Mouse (Mus musculus) cerebellum, adult 11-12 months (tissue): ENCODE measurements around the gene Sumo3.

ENCODE experiments used
- DNase-seq: peaks from one replicate; pipeline ENCODE4 v3.0.0; 2022

Sumo3 gene

GRCm38 (mm10) chr10:77627497-77627896 is 21.6 kb downstream of the Sumo3 start:
- DNase-seq, result peak; percentile 72

GRCm38 (mm10) chr10:77629163-77629562 is 23.3 kb downstream of the Sumo3 start:
- no peak for DNase-seq

- DNase-seq, result no peak
These were observed 24.1 kb downstream of the Sumo3 start for GRCm38 (mm10) chr10:77629970-77630369.

- DNase-seq, result no peak
These were observed 28.1 kb downstream of the Sumo3 start for GRCm38 (mm10) chr10:77634016-77634415.

- no peak for DNase-seq
These were observed 28.7 kb downstream of the Sumo3 start for GRCm38 (mm10) chr10:77634452-77635231.

GRCm38 (mm10) chr10:77636234-77636922 is 30.5 kb downstream of the Sumo3 start:
- DNase-seq, result no peak

GRCm38 (mm10) chr10:77638956-77639355 is 33.1 kb downstream of the Sumo3 start:
- DNase-seq, result no peak

- no peak for DNase-seq
These were observed 37.3 kb downstream of the Sumo3 start for GRCm38 (mm10) chr10:77643160-77643559.

GRCm38 (mm10) chr10:77645571-77645970 is 39.7 kb downstream of the Sumo3 start:
- DNase-seq, result no peak

GRCm38 (mm10) chr10:77647461-77647860 is 41.6 kb downstream of the Sumo3 start:
- DNase-seq, result no peak

- DNase-seq, result no peak
These were observed 42.0 kb downstream of the Sumo3 start for GRCm38 (mm10) chr10:77647901-77648300.

- no peak for DNase-seq
These were observed 46.1 kb downstream of the Sumo3 start for GRCm38 (mm10) chr10:77652046-77652445.

- DNase-seq, result no peak
These were observed 52.5 kb downstream of the Sumo3 start for GRCm38 (mm10) chr10:77658286-77658994.

- no peak for DNase-seq
These were observed 58.2 kb downstream of the Sumo3 start for GRCm38 (mm10) chr10:77663949-77664665.

- no peak for DNase-seq
These were observed 60.4 kb downstream of the Sumo3 start for GRCm38 (mm10) chr10:77666342-77666741.

- DNase-seq, result no peak
These were observed 61.5 kb downstream of the Sumo3 start for GRCm38 (mm10) chr10:77667402-77667801.
